Mouse (Mus musculus) c-Kit-positive CD71-negative TER-119-negative erythroid progenitor cells, embryonic 14.5 days (primary cell): ENCODE measurements at regions not wholly inside any gene's neighbourhood (a gene's known extent, or its start where the extent isn't known, plus 50 kb on each side); places are given as distances from the start of the nearest gene placed in this dataset.

Experiments
- DNase-seq: peaks from one replicate; pipeline ENCODE4 v3.0.0-alpha.2; 2013; ENCODE audit warnings: low read depth

DNA sequence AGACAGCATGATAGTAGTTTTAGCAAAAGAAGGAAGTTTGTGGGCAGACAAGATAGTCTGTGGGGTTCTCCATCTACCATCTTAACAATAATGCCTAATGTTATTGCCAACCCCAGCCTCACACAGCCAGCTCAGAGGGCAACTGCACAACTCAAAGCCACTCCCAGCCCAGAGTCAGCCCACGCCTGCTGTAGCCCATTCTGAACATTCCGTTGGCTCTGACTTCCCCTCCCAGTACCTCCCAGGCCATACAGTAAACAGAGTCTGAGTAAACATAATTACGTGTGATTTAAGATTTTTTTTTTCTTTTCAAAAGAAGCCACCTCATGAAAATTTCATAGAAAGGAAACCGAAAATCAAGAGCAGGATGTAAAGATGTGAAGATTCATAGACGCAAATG lies 222.3 kb upstream of the Jarid2 start:
- DNase-seq: no peak

DNA sequence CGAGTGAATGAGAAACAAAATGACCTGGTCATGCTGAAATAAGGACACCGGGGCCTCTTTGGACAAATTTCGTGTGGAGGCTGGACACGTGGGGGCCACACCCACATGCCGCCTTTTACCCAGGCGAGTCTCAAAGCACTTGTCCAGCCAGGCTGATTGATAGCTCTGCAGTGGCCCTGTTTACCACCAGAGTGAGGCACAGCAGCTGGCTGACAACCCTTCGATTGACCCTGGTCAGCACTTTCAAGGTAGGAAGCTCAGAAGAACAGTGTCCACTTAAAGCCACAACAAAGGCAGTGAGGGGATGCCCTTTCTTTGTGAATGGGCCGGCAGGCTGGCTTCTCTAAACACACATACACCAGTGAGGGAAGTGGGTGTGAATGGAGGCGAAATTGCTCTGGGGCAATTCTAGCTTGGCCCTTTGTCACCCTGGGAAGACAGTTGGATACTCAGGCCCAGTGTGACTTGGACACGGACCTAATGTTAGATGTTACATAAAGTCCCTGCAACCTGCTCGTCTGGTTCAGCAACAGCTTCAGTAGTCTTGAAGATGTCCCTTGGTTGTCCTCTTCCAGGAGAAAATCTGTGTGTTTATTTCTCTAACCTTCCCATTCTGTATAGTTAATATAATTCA lies 219.6 kb upstream of the Jarid2 start:
- no peak for DNase-seq

- DNase-seq: no peak
These were observed 215.6 kb upstream of the Jarid2 start for GRCm38 (mm10) chr13:44513378-44514285.

- no peak for DNase-seq
These were observed 214.6 kb upstream of the Jarid2 start for GRCm38 (mm10) chr13:44514636-44515158.

- DNase-seq: no peak
These were observed 212.4 kb upstream of the Jarid2 start for GRCm38 (mm10) chr13:44516863-44517262.

DNA sequence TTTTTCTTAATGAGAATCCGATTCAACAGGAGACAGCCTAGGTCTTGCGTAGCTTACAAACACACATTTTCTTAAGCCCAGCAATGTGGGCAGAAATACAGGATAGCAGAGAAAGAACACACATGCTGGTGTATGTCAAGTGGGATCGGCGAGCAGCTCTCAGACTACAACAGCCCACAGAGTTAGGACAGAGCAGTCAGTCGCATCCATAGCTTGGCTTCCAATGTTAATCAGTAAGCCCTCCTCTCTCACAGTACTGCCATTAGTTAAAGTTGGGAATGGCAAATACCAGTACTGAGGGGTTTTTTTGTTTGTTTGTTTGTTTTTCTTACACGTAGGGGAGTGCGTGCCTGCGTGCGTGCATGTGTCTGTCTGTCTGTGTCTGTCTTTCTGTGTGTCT lies 212.0 kb upstream of the Jarid2 start:
- no peak for DNase-seq

DNA sequence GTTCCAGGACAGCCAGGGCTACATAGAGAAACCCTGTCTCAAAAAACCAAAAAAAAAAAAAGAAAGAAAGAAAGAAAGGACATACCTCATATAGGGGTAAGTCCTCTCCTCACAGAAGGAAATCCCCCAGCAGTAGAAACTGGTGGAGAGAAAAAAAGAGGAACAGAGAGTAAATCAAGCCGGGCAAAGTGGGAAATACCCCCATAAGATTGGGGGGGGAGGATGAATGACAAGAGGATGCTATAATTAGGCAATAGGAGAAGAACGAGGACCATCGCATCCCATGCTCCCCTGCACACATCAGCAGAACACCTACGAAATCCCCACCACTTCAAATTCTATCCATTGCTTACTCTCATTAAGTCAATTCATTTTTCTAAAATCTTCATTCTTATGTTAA lies 211.1 kb upstream of the Jarid2 start:
- no peak for DNase-seq

- DNase-seq: no peak
These were observed 205.8 kb upstream of the Jarid2 start for GRCm38 (mm10) chr13:44523516-44523915.

GRCm38 (mm10) chr13:44530867-44531564 lies 198.3 kb upstream of the Jarid2 start:
- DNase-seq: no peak

DNA sequence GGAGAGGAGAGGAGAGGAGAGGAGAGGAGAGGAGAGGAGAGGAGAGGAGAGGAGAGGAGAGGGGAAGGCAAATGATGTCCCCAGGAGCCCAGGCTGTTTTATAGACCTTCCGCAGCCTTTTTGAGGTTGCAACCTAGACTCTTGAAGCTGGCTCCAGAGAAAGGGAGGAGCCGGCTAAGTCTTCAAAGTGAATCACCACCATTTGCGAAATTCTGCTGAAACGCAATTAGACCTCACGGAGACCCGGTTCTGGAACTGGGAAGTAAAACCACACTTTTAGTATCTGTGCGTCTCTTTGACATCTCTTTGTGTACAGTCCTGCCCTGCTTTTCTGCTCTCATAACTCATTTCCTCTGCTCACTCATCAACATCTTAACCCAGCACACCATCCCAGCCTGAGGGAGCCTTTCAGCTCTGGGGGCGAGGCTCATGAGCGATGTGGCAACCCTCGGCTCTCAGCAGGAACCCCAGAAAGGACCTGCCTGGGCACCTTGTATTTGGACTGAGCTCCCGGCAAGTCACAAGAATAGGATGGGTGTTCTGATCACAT lies 196.6 kb upstream of the Jarid2 start:
- peak; percentile 42 for DNase-seq

DNA sequence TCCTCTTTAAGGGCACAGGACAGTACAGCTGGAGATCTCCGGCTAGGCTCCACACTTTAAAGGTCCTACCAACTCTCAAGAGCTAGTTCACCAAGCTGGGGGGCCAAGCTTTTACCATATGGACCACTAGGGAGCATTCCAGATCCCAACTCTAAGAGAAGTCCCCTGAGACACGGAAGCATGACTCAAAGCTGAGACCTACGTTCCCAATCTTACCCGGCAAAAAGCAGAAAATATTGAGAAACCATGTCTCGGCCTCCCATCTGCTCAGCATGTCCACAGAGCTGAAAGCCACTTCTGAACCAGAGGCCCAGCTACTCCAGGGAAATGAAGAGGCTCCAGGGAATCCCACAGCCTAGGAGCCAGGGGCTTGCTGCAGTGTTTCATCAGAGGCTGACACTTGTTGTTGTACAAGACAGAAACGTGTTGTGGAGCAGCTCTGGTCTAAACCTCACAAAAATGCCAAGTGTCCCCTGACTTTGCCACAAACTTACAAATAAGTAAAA lies 194.6 kb upstream of the Jarid2 start:
- DNase-seq: no peak

DNA sequence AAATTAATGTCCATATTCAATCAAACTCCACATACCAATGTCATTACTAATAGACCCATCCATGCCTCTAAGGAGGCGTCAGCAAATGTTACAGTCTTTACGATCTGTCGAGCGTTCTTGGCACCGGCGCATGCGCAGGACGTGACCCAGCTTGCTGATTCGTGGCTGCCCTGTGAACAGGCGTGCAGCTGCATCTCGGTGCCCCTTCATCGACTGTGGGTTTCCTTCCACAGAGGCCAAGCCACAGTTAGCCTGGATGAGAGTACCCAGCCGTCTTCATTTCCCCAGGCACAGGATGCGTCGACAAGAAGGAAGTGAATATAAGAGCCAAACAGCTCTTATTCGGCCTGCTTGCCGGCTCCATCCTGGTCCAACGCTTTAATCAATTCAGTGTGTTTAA lies 193.8 kb upstream of the Jarid2 start:
- no peak for DNase-seq

- no peak for DNase-seq
These were observed 191.0 kb upstream of the Jarid2 start for GRCm38 (mm10) chr13:44538238-44538637.

DNA sequence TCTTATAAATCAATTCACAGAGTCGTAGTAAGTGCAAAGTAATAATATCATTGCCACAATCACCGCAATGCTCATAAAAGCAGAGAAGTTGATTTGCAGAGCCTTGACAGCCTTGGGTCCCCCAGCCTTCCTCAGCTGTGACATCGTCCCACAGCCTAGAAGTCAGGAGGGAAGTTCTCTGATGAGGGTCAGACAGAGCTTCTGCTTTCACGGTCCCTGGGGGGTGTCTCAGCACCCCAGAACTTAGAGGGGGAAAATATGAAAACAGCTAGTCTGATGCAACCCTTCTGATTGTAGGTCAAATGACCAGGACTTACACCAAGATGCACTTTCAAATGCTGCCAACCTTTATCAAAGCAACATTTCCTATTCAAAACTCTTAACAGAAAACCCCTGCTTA lies 188.9 kb upstream of the Jarid2 start:
- no peak for DNase-seq

DNA sequence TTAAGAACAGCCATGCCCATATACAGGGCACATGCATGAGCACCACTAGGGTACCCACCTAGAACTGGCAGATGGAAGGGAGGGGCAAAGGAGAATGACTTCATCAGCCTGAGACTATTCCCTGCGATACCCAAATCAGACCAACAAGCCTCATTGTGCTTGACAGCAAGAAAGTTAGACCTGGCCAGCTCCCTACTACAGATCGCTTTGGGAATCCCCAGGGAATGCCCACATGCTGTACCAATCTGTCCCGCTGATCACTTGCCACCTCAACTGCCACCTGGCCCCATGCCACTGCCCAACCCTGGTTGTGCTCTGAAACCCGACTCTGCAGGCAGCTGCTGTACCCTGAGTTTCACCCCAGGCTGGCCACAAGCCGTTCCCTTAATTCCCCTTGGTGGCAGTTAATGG lies 188.0 kb upstream of the Jarid2 start:
- no peak for DNase-seq

- DNase-seq: no peak
These were observed 184.5 kb upstream of the Jarid2 start for GRCm38 (mm10) chr13:44544786-44545185.

DNA sequence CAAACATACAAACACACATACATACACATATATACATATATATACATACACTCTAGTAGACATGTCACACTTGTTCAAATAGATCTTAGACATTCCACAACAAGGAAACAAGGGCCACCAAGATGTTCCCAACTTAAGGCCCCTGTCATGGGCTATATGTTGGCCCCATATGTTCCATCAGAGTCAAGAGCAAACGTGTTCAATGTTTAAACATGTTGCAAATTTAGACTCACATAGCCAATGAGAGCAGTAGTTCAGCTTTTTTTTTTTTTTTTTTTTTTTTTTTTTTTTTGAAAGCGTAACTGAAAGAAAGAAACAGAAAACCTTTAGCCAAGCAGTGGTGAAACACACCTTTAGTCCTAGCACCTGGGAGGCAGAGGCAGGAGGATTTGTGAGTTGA lies 183.0 kb upstream of the Jarid2 start:
- no peak for DNase-seq

DNA sequence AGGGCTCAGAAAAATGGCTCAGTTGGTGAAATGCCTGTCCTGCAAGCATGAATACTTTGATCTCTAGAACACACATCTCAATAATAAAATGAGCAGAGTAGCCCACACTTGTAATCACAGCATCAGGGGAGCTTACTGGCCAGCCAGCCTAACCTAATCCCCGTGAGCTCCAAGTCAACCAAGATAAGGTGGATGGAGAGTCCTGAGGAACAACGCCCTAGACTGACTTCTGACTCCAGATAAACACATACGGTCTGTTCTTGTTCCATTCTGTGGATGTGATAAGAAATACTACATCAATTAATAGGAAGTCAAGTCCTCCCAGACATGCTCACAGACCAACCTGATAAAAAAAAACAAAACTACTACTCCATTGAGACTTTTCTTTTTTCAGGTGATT lies 180.4 kb upstream of the Jarid2 start:
- no peak for DNase-seq

DNA sequence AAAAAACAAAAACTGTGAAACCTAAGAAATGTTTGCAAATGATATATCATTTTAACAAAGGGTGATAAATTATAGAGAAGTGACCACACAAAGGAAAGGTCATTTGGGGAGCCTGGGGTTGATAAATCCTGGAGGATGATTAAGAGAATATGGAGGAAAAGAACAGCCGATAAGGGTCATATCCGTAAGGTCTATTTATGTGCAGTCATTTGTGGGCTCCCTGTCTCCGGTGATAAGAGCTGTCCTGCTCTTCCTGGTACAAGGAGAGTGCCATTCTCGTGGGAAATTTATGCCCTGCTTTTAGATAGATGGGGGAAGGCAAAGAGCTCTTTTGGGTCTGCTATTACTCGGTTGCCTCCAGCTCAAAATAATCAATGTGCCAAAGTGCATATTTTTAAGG lies 175.9 kb upstream of the Jarid2 start:
- no peak for DNase-seq

- no peak for DNase-seq
These were observed 174.4 kb upstream of the Jarid2 start for GRCm38 (mm10) chr13:44554686-44555463.

DNA sequence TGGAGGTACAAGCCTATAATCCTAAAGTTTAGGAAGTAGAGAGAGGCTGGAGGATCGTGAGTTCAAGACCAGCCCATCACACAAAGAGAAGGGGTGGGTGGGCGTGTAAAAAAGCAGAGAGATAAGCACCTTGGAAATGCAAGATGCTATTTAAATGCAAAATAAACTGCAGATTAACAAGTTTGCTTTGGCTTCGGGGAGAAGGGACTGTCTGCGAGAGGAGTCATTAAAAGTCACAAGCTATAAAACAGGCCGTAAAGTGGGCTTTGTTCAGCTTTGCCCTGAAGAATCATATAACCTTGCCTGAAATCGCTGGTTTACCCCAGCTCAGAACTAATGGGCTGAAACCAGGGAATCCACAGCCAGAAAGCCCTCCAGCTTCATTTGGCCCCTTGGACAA lies 173.3 kb upstream of the Jarid2 start:
- no peak for DNase-seq
